Mouse (Mus musculus): ENCODE results near the gene Setd2. TPM values are rescaled to one million over a fixed set of nuclear protein-coding genes. Genes with fewer than 3 reads are reported as not detected.

Gene Setd2
- polyA plus RNA-seq, 1 experiment from 2014 or later: 48.8 TPM

DNA sequence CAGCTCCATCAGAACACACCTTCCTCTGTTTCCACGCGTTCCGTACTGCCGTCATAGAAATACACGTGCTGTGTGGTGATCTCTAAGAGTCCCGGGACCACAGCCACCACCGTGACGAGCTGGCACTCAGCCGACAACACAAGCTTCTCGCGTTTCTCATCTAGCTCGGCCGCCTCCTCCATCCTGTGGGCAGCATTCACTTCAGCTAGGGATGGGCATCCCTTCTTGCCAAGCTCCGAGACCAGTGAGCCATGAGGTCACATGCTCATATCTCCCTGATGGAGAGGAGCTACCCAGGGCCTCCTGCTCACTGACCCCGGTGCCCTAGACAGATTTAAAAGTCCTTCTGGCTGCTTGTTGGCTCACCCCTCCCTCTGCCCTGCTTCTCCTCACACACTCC, 97.8 kb downstream of the Setd2 start:
- DNase-seq (ENCODE audit: low spot score): no peak
- WGBS: 83% methylated on average over 15 of the region's 15 CpGs
- Histone ChIP-seq H3K4me1 (ENCODE audit: control insufficient read depth, insufficient read depth, low read length) (no peaks in the 10 kb centered on the region; the same call in 1 of the 2 replicates), H3K4me2 (ENCODE audit: low read depth, low read length) (no peak overlapping the region), H3K27ac (replicated peaks; ENCODE audit: low read depth, low read length) (no peak overlapping the region), H3K27me3 (replicated peaks; ENCODE audit: control insufficient read depth, insufficient read depth, low read length) (peaks cover 26% of the 10 kb centered on the region), H3K36me3 (ENCODE audit: control insufficient read depth, insufficient read depth, low read length) (no peaks in the 10 kb centered on the region), H3K4me3 (ENCODE audit: low read depth, low read length) (no peak overlapping the region), H3K9me3 (ENCODE audit: control insufficient read depth, low read length) (no peaks in the 10 kb centered on the region), H3K9ac (ENCODE audit: low read depth, low read length) (no peak overlapping the region)
- no peak for ATAC-seq (ENCODE audit: low read depth)

DNA sequence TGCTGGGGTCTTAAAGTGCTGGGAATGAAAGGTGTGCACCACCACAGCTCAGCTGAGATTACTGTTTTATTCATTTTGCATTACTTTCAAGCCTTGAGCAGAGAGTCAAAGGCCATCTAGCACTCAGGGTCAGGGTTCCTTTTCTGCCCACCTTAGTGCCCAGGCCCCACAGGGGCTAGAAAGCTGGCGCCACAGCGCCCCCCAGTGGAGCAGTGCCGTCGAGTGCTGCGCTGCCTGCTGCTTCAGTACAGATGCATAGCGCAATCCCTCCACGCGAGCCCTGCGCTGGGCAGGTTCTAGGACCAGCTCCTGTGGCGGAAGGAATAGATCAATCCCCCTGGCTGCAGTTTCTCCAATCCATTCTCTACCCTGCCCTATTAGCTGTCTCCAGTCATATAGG, 98.8 kb downstream of the Setd2 start:
- Histone ChIP-seq H3K4me2 (ENCODE audit: low read depth, low read length) (peak overlapping the region; percentile 47), H3K27ac (replicated peaks; ENCODE audit: low read depth, low read length) (no peak overlapping the region), H3K9me3 (ENCODE audit: control insufficient read depth, low read length) (no peaks in the 10 kb centered on the region), H3K9ac (ENCODE audit: low read depth, low read length) (no peak overlapping the region), H3K27me3 (replicated peaks; ENCODE audit: control insufficient read depth, insufficient read depth, low read length) (peaks cover 26% of the 10 kb centered on the region), H3K36me3 (ENCODE audit: control insufficient read depth, insufficient read depth, low read length) (no peaks in the 10 kb centered on the region), H3K4me3 (ENCODE audit: low read depth, low read length) (peak overlapping the region; percentile 25), H3K4me1 (ENCODE audit: control insufficient read depth, insufficient read depth, low read length) (no peaks in the 10 kb centered on the region)
- 17% methylated on average over 8 of the region's 10 CpGs for WGBS
- DNase-seq (ENCODE audit: low spot score): peak; percentile 56
- no peak for ATAC-seq (ENCODE audit: low read depth)

DNA sequence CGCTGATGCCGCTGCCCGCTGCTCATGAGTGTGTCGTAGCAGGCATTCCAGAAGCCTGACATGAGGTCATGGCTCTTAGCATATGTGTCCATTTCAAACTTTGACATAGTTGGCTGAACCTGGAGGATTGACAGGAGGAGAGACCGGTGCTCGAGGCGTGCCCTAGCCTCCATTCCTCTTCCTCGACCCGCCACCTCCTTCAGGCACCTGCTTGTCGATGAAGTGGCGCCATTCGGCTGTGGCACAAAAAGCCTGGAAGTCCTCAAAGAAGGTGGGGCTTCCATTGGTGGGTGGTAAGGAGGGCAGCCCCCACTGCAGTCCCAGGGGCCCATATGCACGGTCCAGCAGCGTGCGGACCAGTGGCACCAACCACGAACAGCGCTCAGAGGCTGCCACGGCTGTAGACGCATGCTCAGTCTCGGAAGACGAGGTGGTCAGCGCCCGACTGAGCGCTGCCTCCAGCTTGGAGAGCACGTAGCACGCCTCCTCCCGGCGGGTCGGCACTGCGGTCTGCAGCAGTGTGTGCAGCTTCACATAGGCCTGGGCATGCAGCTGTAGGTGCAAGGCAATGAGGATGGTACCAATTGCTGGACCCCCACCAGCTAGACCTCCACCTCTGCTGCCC, 99.4 kb downstream of the Setd2 start:
- H3K9me3 ChIP-seq (ENCODE audit: control insufficient read depth, low read length): no peaks in the 10 kb centered on the region
- WGBS: 20% methylated on average over 25 of the region's 30 CpGs
- peak overlapping the region; percentile 25 for H3K4me3 ChIP-seq (ENCODE audit: low read depth, low read length)
- H3K36me3 ChIP-seq (ENCODE audit: control insufficient read depth, insufficient read depth, low read length): no peaks in the 10 kb centered on the region
- no peak overlapping the region for H3K9ac ChIP-seq (ENCODE audit: low read depth, low read length)
- H3K4me2 ChIP-seq (ENCODE audit: low read depth, low read length): peak overlapping the region; percentile 47
- H3K27me3 ChIP-seq (replicated peaks; ENCODE audit: control insufficient read depth, insufficient read depth, low read length): peaks cover 26% of the 10 kb centered on the region
- DNase-seq (ENCODE audit: low spot score) (no peak), ATAC-seq (ENCODE audit: low read depth) (no peak)
- no peak overlapping the region for H3K27ac ChIP-seq (replicated peaks; ENCODE audit: low read depth, low read length)
- H3K4me1 ChIP-seq (ENCODE audit: control insufficient read depth, insufficient read depth, low read length): no peaks in the 10 kb centered on the region

DNA sequence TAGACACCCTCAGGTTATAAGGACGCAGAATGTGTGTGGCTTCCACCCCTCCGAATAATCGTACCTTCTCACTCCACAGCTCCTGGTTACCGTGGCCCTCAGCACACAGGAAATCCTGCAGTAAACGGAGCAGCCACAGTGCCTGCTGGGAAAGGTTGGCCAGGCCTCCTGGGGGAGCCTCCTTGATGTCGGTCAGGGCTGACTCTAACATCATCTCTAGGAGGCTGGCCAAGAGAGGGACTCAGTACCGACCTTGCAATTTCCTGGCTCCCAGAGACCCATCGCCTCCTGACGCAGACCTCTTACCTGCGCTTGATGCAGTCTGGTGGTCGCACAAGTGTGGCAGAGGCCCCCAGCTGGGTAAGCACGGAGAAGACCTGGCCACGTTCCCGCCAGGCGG, 100.3 kb downstream of the Setd2 start:
- ATAC-seq (ENCODE audit: low read depth): no peak
- H3K36me3 ChIP-seq (ENCODE audit: control insufficient read depth, insufficient read depth, low read length): no peaks in the 10 kb centered on the region
- peaks cover 26% of the 10 kb centered on the region for H3K27me3 ChIP-seq (replicated peaks; ENCODE audit: control insufficient read depth, insufficient read depth, low read length)
- no peaks in the 10 kb centered on the region for H3K4me1 ChIP-seq (ENCODE audit: control insufficient read depth, insufficient read depth, low read length)
- WGBS: 80% methylated on average over 13 of the region's 15 CpGs
- H3K4me2 ChIP-seq (ENCODE audit: low read depth, low read length): no peak overlapping the region
- H3K27ac ChIP-seq (replicated peaks; ENCODE audit: low read depth, low read length): no peak overlapping the region
- DNase-seq (ENCODE audit: low spot score): no peak
- H3K4me3 ChIP-seq (ENCODE audit: low read depth, low read length): no peak overlapping the region
- H3K9me3 ChIP-seq (ENCODE audit: control insufficient read depth, low read length): no peaks in the 10 kb centered on the region
- no peak overlapping the region for H3K9ac ChIP-seq (ENCODE audit: low read depth, low read length)

DNA sequence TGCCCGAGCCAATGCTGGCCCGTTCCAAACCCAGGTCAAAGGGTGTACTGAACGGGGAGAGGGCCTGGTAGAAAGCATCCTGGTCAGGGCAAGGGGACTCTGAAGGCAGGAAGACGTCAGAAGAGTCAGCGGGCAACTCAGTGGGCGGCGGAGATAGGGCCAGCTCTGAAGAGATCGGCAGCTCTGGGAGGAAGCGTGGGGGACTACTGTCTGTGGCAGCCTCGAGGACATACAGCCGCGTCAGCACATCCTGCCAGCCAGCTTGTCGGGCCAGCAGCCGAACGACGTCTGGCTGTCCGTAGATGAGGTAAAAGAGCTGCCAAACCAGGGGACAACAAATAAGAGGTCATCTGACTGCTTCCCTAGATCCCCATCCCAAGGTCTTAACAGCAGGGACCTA, 101.5 kb downstream of the Setd2 start:
- peaks cover 26% of the 10 kb centered on the region for H3K27me3 ChIP-seq (replicated peaks; ENCODE audit: control insufficient read depth, insufficient read depth, low read length)
- no peaks in the 10 kb centered on the region for H3K9me3 ChIP-seq (ENCODE audit: control insufficient read depth, low read length)
- DNase-seq (ENCODE audit: low spot score): no peak
- H3K4me2 ChIP-seq (ENCODE audit: low read depth, low read length): no peak overlapping the region
- ATAC-seq (ENCODE audit: low read depth): no peak
- 71% methylated on average over 16 of the region's 17 CpGs for WGBS
- H3K4me3 ChIP-seq (ENCODE audit: low read depth, low read length): no peak overlapping the region
- H3K27ac ChIP-seq (replicated peaks; ENCODE audit: low read depth, low read length): no peak overlapping the region
- H3K36me3 ChIP-seq (ENCODE audit: control insufficient read depth, insufficient read depth, low read length): no peaks in the 10 kb centered on the region
- no peaks in the 10 kb centered on the region for H3K4me1 ChIP-seq (ENCODE audit: control insufficient read depth, insufficient read depth, low read length)
- H3K9ac ChIP-seq (ENCODE audit: low read depth, low read length): no peak overlapping the region

DNA sequence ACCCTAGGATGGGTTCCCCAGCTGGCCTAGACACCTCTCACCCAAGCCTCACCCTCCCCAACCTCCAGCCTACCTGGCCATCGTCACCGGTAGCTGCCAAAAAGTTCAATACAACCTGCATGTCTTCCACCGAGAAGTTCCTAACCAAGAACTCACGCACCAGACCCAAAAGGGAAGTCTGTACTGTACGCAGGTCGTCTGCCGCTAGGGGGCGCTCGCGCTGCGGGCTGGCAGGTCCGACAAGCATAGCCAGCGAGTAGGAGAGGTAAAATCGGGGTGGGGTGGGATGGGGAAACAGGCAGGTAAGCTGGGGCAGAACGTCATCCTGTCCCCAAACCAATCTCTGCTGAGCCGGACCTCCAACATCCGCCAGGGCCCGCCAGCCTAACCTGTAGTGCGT, 102.8 kb downstream of the Setd2 start:
- H3K36me3 ChIP-seq (ENCODE audit: control insufficient read depth, insufficient read depth, low read length): no peaks in the 10 kb centered on the region
- no peak for ATAC-seq (ENCODE audit: low read depth)
- no peak overlapping the region for H3K9ac ChIP-seq (ENCODE audit: low read depth, low read length)
- no peak overlapping the region for H3K4me2 ChIP-seq (ENCODE audit: low read depth, low read length)
- WGBS: 6% methylated on average over 14 of the region's 19 CpGs
- H3K4me1 ChIP-seq (ENCODE audit: control insufficient read depth, insufficient read depth, low read length): no peaks in the 10 kb centered on the region
- peaks cover 26% of the 10 kb centered on the region for H3K27me3 ChIP-seq (replicated peaks; ENCODE audit: control insufficient read depth, insufficient read depth, low read length)
- no peak overlapping the region for H3K27ac ChIP-seq (replicated peaks; ENCODE audit: low read depth, low read length)
- H3K9me3 ChIP-seq (ENCODE audit: control insufficient read depth, low read length): no peaks in the 10 kb centered on the region
- no peak overlapping the region for H3K4me3 ChIP-seq (ENCODE audit: low read depth, low read length)
- peak; percentile 84 for DNase-seq (ENCODE audit: low spot score)

DNA sequence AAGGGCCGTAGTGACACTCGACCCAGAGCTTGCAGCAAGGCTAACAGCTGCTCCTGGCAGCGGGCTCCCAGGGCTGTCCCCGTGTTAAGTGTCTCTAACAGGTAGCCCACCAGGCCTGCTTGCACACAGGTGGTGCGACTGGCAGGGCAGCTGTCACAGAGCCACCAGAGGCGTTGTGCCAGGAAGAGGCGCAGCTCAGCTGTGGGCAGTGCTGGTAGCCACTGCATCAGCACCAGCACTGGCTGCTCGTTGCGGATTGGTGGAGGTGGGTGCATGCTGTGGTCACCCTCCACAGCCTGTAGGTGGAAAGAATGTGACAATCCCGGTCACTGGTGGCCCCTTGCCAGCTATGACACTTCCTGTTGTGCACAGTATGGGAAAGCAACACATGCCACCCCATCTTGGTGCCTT, 106.2 kb downstream of the Setd2 start:
- DNase-seq (ENCODE audit: low spot score) (no peak), ATAC-seq (ENCODE audit: low read depth) (no peak)
- H3K27me3 ChIP-seq (replicated peaks; ENCODE audit: control insufficient read depth, insufficient read depth, low read length): peaks cover 3% of the 10 kb centered on the region; the same call in 1 of the 2 replicates
- no peaks in the 10 kb centered on the region for H3K4me1 ChIP-seq (ENCODE audit: control insufficient read depth, insufficient read depth, low read length)
- no peaks in the 10 kb centered on the region for H3K36me3 ChIP-seq (ENCODE audit: control insufficient read depth, insufficient read depth, low read length)
- WGBS: 77% methylated on average over 10 of the region's 10 CpGs
- H3K9me3 ChIP-seq (ENCODE audit: control insufficient read depth, low read length): no peaks in the 10 kb centered on the region
- H3K4me2 ChIP-seq (ENCODE audit: low read depth, low read length): no peak overlapping the region
- no peak overlapping the region for H3K4me3 ChIP-seq (ENCODE audit: low read depth, low read length)
- H3K9ac ChIP-seq (ENCODE audit: low read depth, low read length): no peak overlapping the region
- no peak overlapping the region for H3K27ac ChIP-seq (replicated peaks; ENCODE audit: low read depth, low read length)

DNA sequence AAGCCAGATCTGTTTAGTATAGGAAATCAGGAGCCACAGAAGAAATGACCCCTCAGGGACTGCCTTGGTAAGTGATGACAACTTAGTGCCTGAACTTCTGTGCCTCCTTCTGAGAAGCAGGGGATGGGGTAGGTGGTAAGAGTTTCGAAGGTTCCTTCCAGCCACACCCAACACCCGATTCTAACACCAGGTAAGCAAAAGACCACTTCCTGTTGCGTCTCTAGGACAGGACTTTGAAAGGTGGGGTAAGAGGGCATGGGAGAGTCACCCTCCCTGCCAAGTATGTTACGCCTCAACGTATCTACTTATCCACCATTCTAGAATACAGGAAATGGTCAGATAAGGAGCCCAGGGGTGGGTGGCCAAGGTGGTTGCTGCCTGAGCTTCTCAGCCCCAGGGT, 108.6 kb downstream of the Setd2 start:
- ATAC-seq (ENCODE audit: low read depth): no peak
- Histone ChIP-seq H3K4me3 (ENCODE audit: low read depth, low read length) (no peak overlapping the region), H3K4me2 (ENCODE audit: low read depth, low read length) (no peak overlapping the region), H3K9me3 (ENCODE audit: control insufficient read depth, low read length) (no peaks in the 10 kb centered on the region), H3K27ac (replicated peaks; ENCODE audit: low read depth, low read length) (no peak overlapping the region), H3K9ac (ENCODE audit: low read depth, low read length) (no peak overlapping the region), H3K27me3 (replicated peaks; ENCODE audit: control insufficient read depth, insufficient read depth, low read length) (no peaks in the 10 kb centered on the region), H3K36me3 (ENCODE audit: control insufficient read depth, insufficient read depth, low read length) (no peaks in the 10 kb centered on the region), H3K4me1 (ENCODE audit: control insufficient read depth, insufficient read depth, low read length) (no peaks in the 10 kb centered on the region)
- WGBS: 78% methylated on average over 5 of the region's 5 CpGs
- no peak for DNase-seq (ENCODE audit: low spot score)

DNA sequence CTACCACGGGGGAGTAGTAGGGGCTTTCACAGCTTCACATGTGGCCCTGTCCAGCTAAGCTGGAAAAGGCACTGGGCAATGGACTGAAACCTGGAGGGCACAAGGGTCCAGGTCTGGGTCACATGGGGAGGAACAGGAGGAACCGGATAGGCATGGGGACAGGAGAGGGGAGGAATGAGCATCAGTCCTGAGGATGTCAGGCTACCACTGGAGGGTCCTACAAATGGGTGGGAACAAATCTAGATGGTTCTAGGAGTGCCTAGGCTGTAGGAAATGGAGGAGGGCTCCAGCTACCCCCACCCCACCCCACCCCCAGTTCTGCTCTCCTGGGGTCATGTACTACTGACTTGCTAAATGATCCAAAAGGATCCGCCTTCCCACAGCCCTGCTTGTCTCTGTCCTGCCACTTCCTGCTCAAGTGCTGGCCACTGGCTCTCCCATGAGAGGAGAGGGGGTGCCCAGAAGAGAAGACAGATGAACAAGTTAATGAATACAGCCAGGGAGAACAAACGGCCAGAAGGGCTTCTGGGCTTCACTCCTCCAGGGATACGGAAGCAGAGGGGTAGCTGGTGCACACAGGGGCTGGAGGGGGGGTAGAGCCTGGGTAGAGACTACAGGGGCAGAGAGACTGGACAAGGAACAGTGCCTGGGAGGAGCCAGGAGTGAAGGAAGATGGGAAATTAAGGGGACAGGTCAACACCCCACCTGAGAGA, 110.6 kb downstream of the Setd2 start:
- no peaks in the 10 kb centered on the region for H3K27me3 ChIP-seq (replicated peaks; ENCODE audit: control insufficient read depth, insufficient read depth, low read length)
- no peak overlapping the region for H3K4me2 ChIP-seq (ENCODE audit: low read depth, low read length)
- no peaks in the 10 kb centered on the region for H3K36me3 ChIP-seq (ENCODE audit: control insufficient read depth, insufficient read depth, low read length)
- H3K4me1 ChIP-seq (ENCODE audit: control insufficient read depth, insufficient read depth, low read length): no peaks in the 10 kb centered on the region
- no peak overlapping the region for H3K27ac ChIP-seq (replicated peaks; ENCODE audit: low read depth, low read length)
- ATAC-seq (ENCODE audit: low read depth) (no peak), DNase-seq (ENCODE audit: low spot score) (no peak)
- H3K4me3 ChIP-seq (ENCODE audit: low read depth, low read length): no peak overlapping the region
- WGBS: 43% methylated on average over 5 of the region's 5 CpGs
- no peak overlapping the region for H3K9ac ChIP-seq (ENCODE audit: low read depth, low read length)
- H3K9me3 ChIP-seq (ENCODE audit: control insufficient read depth, low read length): no peaks in the 10 kb centered on the region

Data from embryonic facial prominence, embryonic 14.5 days (tissue).